Mouse (Mus musculus): Measurements from ENCODE around the gene Nrd1. TPM values are rescaled to one million over a fixed set of nuclear protein-coding genes. Genes with fewer than 3 reads are reported as not detected.
A peak's percentile ranks its signal among the peaks of the same experiment; 100 is the strongest.

The Nrd1 gene
- polyA plus RNA-seq (2012; rRNA removed) = 114 and 133 TPM in 2 replicates
- 50.1 and 50.6 TPM in 2 replicates for polyA plus RNA-seq (2014; fragmentation: Nextera tagmentation; extraction: Ambion mirVana)

- Histone ChIP-seq H3K4me1 (ENCODE audit: control insufficient read depth, insufficient read depth, low read length) (peaks cover 16% of the 10 kb centered on the region; the same call in 1 of the 2 replicates), H3K36me3 (ENCODE audit: control insufficient read depth, insufficient read depth, low read length) (peaks cover 5% of the 10 kb centered on the region; the same call in 1 of the 2 replicates), H3K9ac (ENCODE audit: low read depth, low read length, severe bottlenecking) (peak within 1 kb of the TSS; percentile 81), H3K27ac (replicated peaks; ENCODE audit: low read depth, low read length) (peak within 1 kb of the TSS; percentile 92), H3K4me2 (replicated peaks; ENCODE audit: low read depth, low read length, severe bottlenecking) (peak within 1 kb of the TSS; percentile 64), H3K27me3 (ENCODE audit: control insufficient read depth, insufficient read depth, low read length) (no peaks in the 10 kb centered on the region), H3K9me3 (ENCODE audit: control insufficient read depth, low read length) (no peaks in the 10 kb centered on the region), H3K4me3 (replicated peaks; ENCODE audit: low read length) (peak within 1 kb of the TSS; percentile 74)
- WGBS = under 1% methylated on average over 57 of the region's 58 CpGs
- ATAC-seq (ENCODE audit: low FRiP score, low read depth) (peak; percentile 100), DNase-seq (ENCODE audit: low spot score) (peak; percentile 99)
- TF ChIP-seq POLR2A (IDR thresholded peaks at IDR 0.05; ENCODE audit: borderline replicate concordance, extremely low read depth, insufficient read depth, insufficient read length) = peak; percentile 91; the same call in 1 of the 2 replicates
Observed at GRCm38 (mm10) chr4:108999999-109000950, at the start of gene Nrd1. Gene Nrd1 (plus strand): TSS chr4:109000655.

- ATAC-seq (ENCODE audit: low FRiP score, low read depth) (no peak), DNase-seq (ENCODE audit: low spot score) (no peak)
- Histone ChIP-seq H3K27ac (replicated peaks; ENCODE audit: low read depth, low read length) (no peak overlapping the region), H3K9me3 (ENCODE audit: control insufficient read depth, low read length) (no peaks in the 10 kb centered on the region), H3K4me2 (replicated peaks; ENCODE audit: low read depth, low read length, severe bottlenecking) (no peak overlapping the region), H3K9ac (ENCODE audit: low read depth, low read length, severe bottlenecking) (no peak overlapping the region), H3K4me3 (replicated peaks; ENCODE audit: low read length) (no peak overlapping the region), H3K27me3 (ENCODE audit: control insufficient read depth, insufficient read depth, low read length) (no peaks in the 10 kb centered on the region), H3K36me3 (ENCODE audit: control insufficient read depth, insufficient read depth, low read length) (no peaks in the 10 kb centered on the region), H3K4me1 (ENCODE audit: control insufficient read depth, insufficient read depth, low read length) (no peaks in the 10 kb centered on the region)
- 80% methylated on average over 4 of the region's 4 CpGs for whole genome bisulfite sequencing
- TF ChIP-seq POLR2A (IDR thresholded peaks at IDR 0.05; ENCODE audit: borderline replicate concordance, extremely low read depth, insufficient read depth, insufficient read length) = no peak
Observed at GRCm38 (mm10) chr4:108951663-108952062, 48.8 kb upstream of the Nrd1 start.

DNA sequence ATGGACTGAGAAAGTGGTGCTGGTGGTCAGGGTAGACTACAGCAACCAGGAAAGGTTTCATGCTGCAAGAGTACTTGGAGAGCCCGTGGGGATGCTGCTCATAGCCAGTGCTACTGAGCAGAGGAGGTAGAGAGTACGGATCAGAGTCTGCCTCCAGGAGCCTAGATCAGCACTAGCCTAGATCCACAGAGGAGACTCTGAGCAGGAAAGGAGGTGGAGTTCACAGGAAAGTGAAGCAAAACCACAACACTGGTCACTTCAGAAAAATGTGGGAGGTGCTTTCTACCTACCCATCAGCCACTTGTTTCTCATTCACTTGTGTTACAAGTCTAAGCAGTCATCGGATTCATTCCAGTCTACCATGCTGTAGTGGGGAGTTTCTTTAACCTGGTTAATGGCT lies 40.8 kb upstream of the Nrd1 start:
- WGBS = 85% methylated on average over 3 of the region's 3 CpGs
- no peak for TF ChIP-seq POLR2A (IDR thresholded peaks at IDR 0.05; ENCODE audit: borderline replicate concordance, extremely low read depth, insufficient read depth, insufficient read length)
- ATAC-seq (ENCODE audit: low FRiP score, low read depth) = no peak

GRCm38 (mm10) chr4:108960619-108961460 lies 39.6 kb upstream of the Nrd1 start:
- ATAC-seq (ENCODE audit: low FRiP score, low read depth) (no peak), DNase-seq (ENCODE audit: low spot score) (no peak)
- Histone ChIP-seq H3K4me1 (ENCODE audit: control insufficient read depth, insufficient read depth, low read length) (no peaks in the 10 kb centered on the region), H3K27me3 (ENCODE audit: control insufficient read depth, insufficient read depth, low read length) (no peaks in the 10 kb centered on the region), H3K4me3 (replicated peaks; ENCODE audit: low read length) (no peak overlapping the region), H3K27ac (replicated peaks; ENCODE audit: low read depth, low read length) (no peak overlapping the region), H3K9me3 (ENCODE audit: control insufficient read depth, low read length) (no peaks in the 10 kb centered on the region), H3K36me3 (ENCODE audit: control insufficient read depth, insufficient read depth, low read length) (no peaks in the 10 kb centered on the region), H3K9ac (ENCODE audit: low read depth, low read length, severe bottlenecking) (no peak overlapping the region), H3K4me2 (replicated peaks; ENCODE audit: low read depth, low read length, severe bottlenecking) (no peak overlapping the region)
- WGBS = 80% methylated on average over 4 of the region's 4 CpGs
- no peak for TF ChIP-seq POLR2A (IDR thresholded peaks at IDR 0.05; ENCODE audit: borderline replicate concordance, extremely low read depth, insufficient read depth, insufficient read length)

More for the DNA sequence above, 40.8 kb upstream of the Nrd1 start:
- H3K4me1 ChIP-seq (ENCODE audit: control insufficient read depth, insufficient read depth, low read length) = no peaks in the 10 kb centered on the region
- no peak for DNase-seq (ENCODE audit: low spot score)
- no peaks in the 10 kb centered on the region for H3K36me3 ChIP-seq (ENCODE audit: control insufficient read depth, insufficient read depth, low read length)
- no peak overlapping the region for H3K4me2 ChIP-seq (replicated peaks; ENCODE audit: low read depth, low read length, severe bottlenecking)
- H3K4me3 ChIP-seq (replicated peaks; ENCODE audit: low read length) = no peak overlapping the region
- H3K27ac ChIP-seq (replicated peaks; ENCODE audit: low read depth, low read length) = no peak overlapping the region
- no peaks in the 10 kb centered on the region for H3K9me3 ChIP-seq (ENCODE audit: control insufficient read depth, low read length)
- no peak overlapping the region for H3K9ac ChIP-seq (ENCODE audit: low read depth, low read length, severe bottlenecking)
- H3K27me3 ChIP-seq (ENCODE audit: control insufficient read depth, insufficient read depth, low read length) = no peaks in the 10 kb centered on the region

- no peak overlapping the region for H3K4me3 ChIP-seq (replicated peaks; ENCODE audit: low read length)
- ATAC-seq (ENCODE audit: low FRiP score, low read depth) = no peak
- WGBS = 82% methylated on average over 6 of the region's 6 CpGs
- H3K4me1 ChIP-seq (ENCODE audit: control insufficient read depth, insufficient read depth, low read length) = no peaks in the 10 kb centered on the region
- no peak for DNase-seq (ENCODE audit: low spot score)
- H3K4me2 ChIP-seq (replicated peaks; ENCODE audit: low read depth, low read length, severe bottlenecking) = no peak overlapping the region
- H3K27me3 ChIP-seq (ENCODE audit: control insufficient read depth, insufficient read depth, low read length) = no peaks in the 10 kb centered on the region
- no peak for TF ChIP-seq POLR2A (IDR thresholded peaks at IDR 0.05; ENCODE audit: borderline replicate concordance, extremely low read depth, insufficient read depth, insufficient read length)
- H3K9me3 ChIP-seq (ENCODE audit: control insufficient read depth, low read length) = no peaks in the 10 kb centered on the region
- H3K27ac ChIP-seq (replicated peaks; ENCODE audit: low read depth, low read length) = no peak overlapping the region
- H3K36me3 ChIP-seq (ENCODE audit: control insufficient read depth, insufficient read depth, low read length) = no peaks in the 10 kb centered on the region
- H3K9ac ChIP-seq (ENCODE audit: low read depth, low read length, severe bottlenecking) = no peak overlapping the region
Observed at GRCm38 (mm10) chr4:108963017-108963416, 37.4 kb upstream of the Nrd1 start.

Data from limb, embryonic 14.5 days (tissue).